Mouse (Mus musculus): ENCODE data around the gene Kirrel3. TPM values are rescaled to one million over a fixed set of nuclear protein-coding genes. Genes with fewer than 3 reads are reported as not detected.
A peak's percentile ranks its signal among the peaks of the same experiment; 100 is the strongest.

The Kirrel3 gene
- polyA plus RNA-seq, 1 experiment = not detected

- TF ChIP-seq POLR2A (IDR thresholded peaks at IDR 0.05; ENCODE audit: borderline replicate concordance, low read depth, low read length) (no peak), CTCF (IDR thresholded peaks at IDR 0.05; ENCODE audit: low read depth, low read length) (peak; percentile 48; the same call in 1 of the 2 replicates)
- Histone ChIP-seq H3K4me3 (ENCODE audit: insufficient read depth, low read length) (no peak overlapping the region), H3K4me1 (ENCODE audit: control insufficient read depth, insufficient read depth, low read length) (no peaks in the 10 kb centered on the region), H3K27ac (ENCODE audit: insufficient read depth, low read depth, low read length) (no peak overlapping the region)
Measured at GRCm38 (mm10) chr9:34752801-34753170, 267.1 kb downstream of the Kirrel3 start.

DNA sequence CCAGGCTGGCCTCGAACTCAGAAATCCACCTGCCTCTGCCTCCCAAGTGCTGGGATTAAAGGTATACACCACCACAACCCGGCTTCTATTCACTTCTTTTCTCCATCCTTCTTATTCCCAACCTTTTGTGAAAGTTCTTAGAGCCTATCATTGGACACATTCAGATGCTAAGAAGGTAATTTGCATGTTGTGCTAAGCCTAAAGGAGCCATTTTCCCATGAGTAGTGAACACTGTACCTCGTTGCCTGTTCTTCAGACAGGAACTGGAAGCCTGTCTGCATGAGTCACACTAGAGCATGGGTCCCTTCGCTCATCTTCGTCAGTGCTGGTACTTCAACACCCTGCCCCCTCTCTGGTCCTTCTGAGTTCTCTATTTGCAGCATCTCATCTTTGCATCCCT, 268.2 kb downstream of the Kirrel3 start:
- no peak overlapping the region for H3K4me3 ChIP-seq (ENCODE audit: insufficient read depth, low read length)

DNA sequence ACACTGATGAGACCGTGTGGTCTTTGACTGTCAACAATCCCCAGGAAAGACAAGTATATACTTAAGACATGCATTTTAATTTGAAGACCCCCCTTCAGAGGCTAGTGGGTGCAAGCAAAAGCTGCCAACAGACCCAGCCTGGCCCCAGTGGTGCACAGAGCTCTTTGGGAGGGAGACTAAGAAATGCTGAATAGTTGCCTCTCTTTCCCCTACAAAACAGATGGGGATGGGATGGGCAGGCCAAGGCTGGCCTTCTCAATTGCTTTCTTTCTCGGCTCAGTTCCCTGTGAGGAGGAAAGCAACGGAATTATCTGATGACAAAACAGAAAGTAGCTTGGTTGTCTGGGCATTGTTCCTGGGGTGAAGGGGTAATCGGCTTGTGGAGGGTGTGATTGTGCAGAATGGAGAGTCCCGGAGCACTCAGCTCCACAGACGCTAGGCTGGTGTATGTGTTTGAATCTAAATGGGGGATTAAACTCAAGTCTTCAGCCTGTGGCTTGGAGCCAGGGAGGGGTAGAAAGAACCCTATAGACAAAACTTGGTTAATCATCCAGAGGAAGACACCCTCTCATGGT, 268.9 kb downstream of the Kirrel3 start:
- TF ChIP-seq CTCF (IDR thresholded peaks at IDR 0.05; ENCODE audit: low read depth, low read length) = no peak
- TF ChIP-seq POLR2A (IDR thresholded peaks at IDR 0.05; ENCODE audit: borderline replicate concordance, low read depth, low read length) = no peak
- no peak overlapping the region for H3K27ac ChIP-seq (ENCODE audit: insufficient read depth, low read depth, low read length)
- H3K4me3 ChIP-seq (ENCODE audit: insufficient read depth, low read length) = no peak overlapping the region
- no peaks in the 10 kb centered on the region for H3K4me1 ChIP-seq (ENCODE audit: control insufficient read depth, insufficient read depth, low read length)

More for the DNA sequence above, 268.2 kb downstream of the Kirrel3 start:
- no peak for TF ChIP-seq CTCF (IDR thresholded peaks at IDR 0.05; ENCODE audit: low read depth, low read length)
- TF ChIP-seq POLR2A (IDR thresholded peaks at IDR 0.05; ENCODE audit: borderline replicate concordance, low read depth, low read length) = no peak
- Histone ChIP-seq H3K27ac (ENCODE audit: insufficient read depth, low read depth, low read length) (no peak overlapping the region), H3K4me1 (ENCODE audit: control insufficient read depth, insufficient read depth, low read length) (no peaks in the 10 kb centered on the region)

DNA sequence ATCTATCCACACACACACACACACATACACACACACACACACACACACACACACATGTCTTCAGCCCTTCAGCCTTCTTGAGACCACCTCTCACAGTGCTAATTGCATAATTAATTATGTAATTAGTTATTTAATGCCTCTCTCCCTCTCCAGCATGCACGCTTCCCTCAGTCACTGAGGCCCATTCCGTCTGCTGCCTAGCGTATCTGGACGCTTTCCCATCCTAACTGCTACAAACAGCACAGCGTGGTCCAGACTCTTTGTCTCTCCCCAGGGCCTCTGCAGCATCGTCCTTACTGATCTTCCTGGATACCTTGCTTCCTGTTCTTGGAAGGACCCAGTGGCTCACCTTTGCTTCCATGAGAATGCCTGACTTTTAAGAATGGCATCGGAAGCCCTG, 270.4 kb downstream of the Kirrel3 start:
- Histone ChIP-seq H3K4me3 (ENCODE audit: insufficient read depth, low read length) (no peak overlapping the region), H3K27ac (ENCODE audit: insufficient read depth, low read depth, low read length) (no peak overlapping the region), H3K4me1 (ENCODE audit: control insufficient read depth, insufficient read depth, low read length) (no peaks in the 10 kb centered on the region)
- TF ChIP-seq CTCF (IDR thresholded peaks at IDR 0.05; ENCODE audit: low read depth, low read length) = no peak
- TF ChIP-seq POLR2A (IDR thresholded peaks at IDR 0.05; ENCODE audit: borderline replicate concordance, low read depth, low read length) = no peak

DNA sequence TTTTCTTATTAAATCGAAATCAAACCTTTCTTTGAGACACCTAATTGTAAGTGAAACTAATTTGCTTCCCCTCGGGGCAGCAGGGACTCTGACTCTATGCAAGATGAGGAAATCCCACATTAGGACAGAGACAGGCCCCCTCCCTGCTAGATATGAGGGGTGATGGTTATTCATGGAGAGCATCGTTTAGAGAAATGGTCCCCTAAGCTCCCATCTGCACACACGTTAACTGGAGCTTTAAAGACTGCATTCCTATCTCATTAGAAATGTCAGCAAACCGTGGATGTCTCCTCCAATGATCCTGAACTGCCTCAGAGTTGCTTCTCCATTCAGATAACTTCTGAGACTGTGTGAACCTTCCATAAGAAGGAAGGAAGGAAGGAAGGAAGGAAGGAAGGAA, 273.2 kb downstream of the Kirrel3 start:
- Histone ChIP-seq H3K4me3 (ENCODE audit: insufficient read depth, low read length) (no peak overlapping the region), H3K27ac (ENCODE audit: insufficient read depth, low read depth, low read length) (no peak overlapping the region), H3K4me1 (ENCODE audit: control insufficient read depth, insufficient read depth, low read length) (no peaks in the 10 kb centered on the region)
- no peak for TF ChIP-seq CTCF (IDR thresholded peaks at IDR 0.05; ENCODE audit: low read depth, low read length)
- no peak for TF ChIP-seq POLR2A (IDR thresholded peaks at IDR 0.05; ENCODE audit: borderline replicate concordance, low read depth, low read length)

DNA sequence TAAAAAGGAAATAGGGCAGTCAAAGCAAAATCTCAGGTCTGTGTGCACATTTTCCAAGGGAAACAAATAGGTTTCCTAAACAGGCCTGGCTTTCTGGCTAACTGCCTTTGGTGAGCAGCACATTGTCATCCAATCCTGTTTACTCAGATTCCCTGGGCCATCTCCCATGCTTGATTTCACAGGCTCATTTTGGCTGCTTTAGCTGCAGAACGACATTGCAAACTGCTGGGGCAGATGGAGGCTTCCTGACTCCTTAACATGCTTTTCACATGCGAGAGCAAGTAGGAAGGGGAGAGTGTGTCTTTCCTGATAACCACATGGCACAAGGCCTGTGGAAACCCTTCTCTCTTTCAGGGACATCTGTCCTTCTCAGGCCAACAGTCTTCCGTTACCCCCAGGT, 274.8 kb downstream of the Kirrel3 start:
- no peak for TF ChIP-seq POLR2A (IDR thresholded peaks at IDR 0.05; ENCODE audit: borderline replicate concordance, low read depth, low read length)
- TF ChIP-seq CTCF (IDR thresholded peaks at IDR 0.05; ENCODE audit: low read depth, low read length) = no peak
- H3K4me3 ChIP-seq (ENCODE audit: insufficient read depth, low read length) = no peak overlapping the region
- H3K27ac ChIP-seq (ENCODE audit: insufficient read depth, low read depth, low read length) = no peak overlapping the region
- H3K4me1 ChIP-seq (ENCODE audit: control insufficient read depth, insufficient read depth, low read length) = no peaks in the 10 kb centered on the region

GRCm38 (mm10) chr9:34766792-34767623, 281.3 kb downstream of the Kirrel3 start:
- H3K27ac ChIP-seq (ENCODE audit: insufficient read depth, low read depth, low read length) = no peak overlapping the region
- H3K4me3 ChIP-seq (ENCODE audit: insufficient read depth, low read length) = no peak overlapping the region
- H3K4me1 ChIP-seq (ENCODE audit: control insufficient read depth, insufficient read depth, low read length) = no peaks in the 10 kb centered on the region
- TF ChIP-seq POLR2A (IDR thresholded peaks at IDR 0.05; ENCODE audit: borderline replicate concordance, low read depth, low read length) = no peak

GRCm38 (mm10) chr9:34768961-34769360, 283.3 kb downstream of the Kirrel3 start:
- H3K27ac ChIP-seq (ENCODE audit: insufficient read depth, low read depth, low read length) = no peak overlapping the region
- TF ChIP-seq CTCF (IDR thresholded peaks at IDR 0.05; ENCODE audit: low read depth, low read length) (no peak), POLR2A (IDR thresholded peaks at IDR 0.05; ENCODE audit: borderline replicate concordance, low read depth, low read length) (no peak)
- H3K4me1 ChIP-seq (ENCODE audit: control insufficient read depth, insufficient read depth, low read length) = no peaks in the 10 kb centered on the region
- no peak overlapping the region for H3K4me3 ChIP-seq (ENCODE audit: insufficient read depth, low read length)

DNA sequence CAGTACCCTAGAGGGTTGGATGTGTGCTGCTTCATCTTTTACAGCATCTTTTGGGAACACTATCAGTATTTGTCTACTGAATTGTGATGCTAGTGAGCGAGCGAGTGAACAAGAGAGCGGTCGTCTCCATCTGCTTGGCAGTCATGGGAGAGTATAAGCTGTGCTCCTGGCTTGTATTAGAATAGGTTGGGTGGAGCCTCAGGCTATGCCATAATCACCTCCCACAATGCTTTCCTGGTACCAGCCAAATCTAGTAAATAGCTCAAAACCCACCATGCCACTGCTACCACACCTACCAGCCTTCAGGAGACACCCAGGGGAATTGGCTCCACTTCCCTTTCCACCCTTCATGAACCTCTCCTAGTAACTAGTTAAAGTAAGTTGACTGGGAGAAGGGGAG, 285.3 kb downstream of the Kirrel3 start:
- Histone ChIP-seq H3K4me3 (ENCODE audit: insufficient read depth, low read length) (no peak overlapping the region), H3K4me1 (ENCODE audit: control insufficient read depth, insufficient read depth, low read length) (no peaks in the 10 kb centered on the region), H3K27ac (ENCODE audit: insufficient read depth, low read depth, low read length) (no peak overlapping the region)
- TF ChIP-seq CTCF (IDR thresholded peaks at IDR 0.05; ENCODE audit: low read depth, low read length) (no peak), POLR2A (IDR thresholded peaks at IDR 0.05; ENCODE audit: borderline replicate concordance, low read depth, low read length) (no peak)

DNA sequence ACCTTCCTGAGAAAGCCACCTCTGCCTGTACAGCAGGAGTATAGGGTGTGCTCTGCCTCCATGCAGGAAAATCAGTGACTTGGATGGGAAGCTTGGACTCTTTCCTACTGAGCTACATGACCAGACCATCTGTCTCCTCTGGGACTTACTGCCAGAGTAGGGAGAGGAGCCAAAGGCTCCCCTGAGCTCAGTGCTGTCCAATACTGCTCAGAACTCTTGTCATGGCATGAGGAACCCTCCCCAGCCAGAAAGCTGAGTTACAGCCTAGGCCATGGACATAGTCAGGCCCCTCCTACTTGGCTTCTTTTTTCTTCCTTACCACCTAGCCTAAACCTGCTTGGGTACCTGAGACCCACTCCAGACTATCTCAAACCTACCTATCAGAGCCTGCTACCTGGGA, 285.7 kb downstream of the Kirrel3 start:
- H3K27ac ChIP-seq (ENCODE audit: insufficient read depth, low read depth, low read length) = no peak overlapping the region
- TF ChIP-seq POLR2A (IDR thresholded peaks at IDR 0.05; ENCODE audit: borderline replicate concordance, low read depth, low read length) = no peak
- no peak for TF ChIP-seq CTCF (IDR thresholded peaks at IDR 0.05; ENCODE audit: low read depth, low read length)
- no peak overlapping the region for H3K4me3 ChIP-seq (ENCODE audit: insufficient read depth, low read length)

More for the DNA sequence above, 285.7 kb downstream of the Kirrel3 start:
- H3K4me1 ChIP-seq (ENCODE audit: control insufficient read depth, insufficient read depth, low read length) = no peaks in the 10 kb centered on the region
